Mouse (Mus musculus) ES-Bruce4 (cell line): ENCODE results near the gene Fbxl17.
A peak's percentile ranks its signal among the peaks of the same experiment; 100 is the strongest.

Experiments
- CTCF ChIP-seq: IDR thresholded peaks from one replicate; pipeline ENCODE4 v1.8.1; 2011; ENCODE audit warnings: low read depth, low read length
- EP300 ChIP-seq: IDR thresholded peaks from 2 replicates; pipeline ENCODE4 v1.6.1; 2011; ENCODE audit warnings: low read depth, low read length; ENCODE audit not compliant: insufficient read depth

GRCm38 (mm10) chr17:63350876-63351509 lies 148.8 kb downstream of the Fbxl17 start:
- TF ChIP-seq CTCF (no peak), EP300 (0 out of 2 replicates have a peak, but pooled peaks have one; percentile 42)
